Mouse (Mus musculus) mammary gland, adult 2 months (tissue): ENCODE results near the gene Cfap100. TPM values are rescaled to one million over a fixed set of nuclear protein-coding genes. Genes with fewer than 3 reads are reported as not detected.

ENCODE experiments used
- polyA plus RNA-seq: library from polyadenylated mRNA; depleted of rRNA; stranded (reverse); fragments of >200 nt; gene quantifications from 2 replicates; pipeline ENCODE4 v1.2.3, GENCODE M21; 2012; ENCODE audit warnings: low replicate concordance; rRNA removed

Gene Cfap100
- polyA plus RNA-seq = 0.11 and 2.4 TPM in 2 replicates

DNA sequence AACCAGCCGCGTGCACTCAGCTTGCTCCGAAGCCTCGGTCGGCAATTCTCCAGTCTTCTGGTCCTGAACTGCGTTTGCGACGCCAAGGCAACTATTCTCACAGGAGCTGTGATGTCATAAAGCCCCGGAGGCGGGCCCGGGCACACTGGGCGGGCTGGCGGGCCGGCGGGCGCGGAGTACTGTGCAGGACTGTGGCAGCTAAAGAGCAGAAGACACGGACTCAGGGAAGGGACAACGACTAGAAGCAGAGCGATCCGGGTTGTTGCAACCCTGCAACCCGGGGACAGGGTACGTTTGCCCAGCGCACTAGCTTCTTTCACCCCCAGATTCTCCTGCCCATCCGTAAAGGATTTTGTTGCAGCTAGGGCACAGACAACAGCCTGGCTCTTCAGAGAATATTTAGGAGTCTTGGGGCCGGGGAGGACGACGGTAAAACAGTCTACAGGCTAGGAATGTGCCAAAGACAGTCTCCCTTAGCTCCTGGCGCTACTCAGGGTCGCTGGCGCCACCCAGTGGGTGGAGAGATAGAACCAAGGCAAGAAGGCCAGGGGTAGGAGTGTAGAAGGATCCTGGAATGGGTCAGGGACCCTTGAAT lies at the start of gene Cfap100:
TSS of gene Cfap100 (minus strand) at position 418 of the 595 bp plus-strand sequence.

GRCm38 (mm10) chr6:90462181-90462706 lies 33.6 kb upstream of the Cfap100 start, which contains the start of gene Klf15:
Gene Klf15 (plus strand): TSS chr6:90462576.

GRCm38 (mm10) chr6:90368976-90369724 lies 59.4 kb downstream of the Cfap100 start, which contains the start of gene Zxdc:
Gene Zxdc (plus strand): TSS chr6:90369492.

Other genes starting within 250 kb of the Cfap100 start
- not detected in 2 replicates for gene V1ra8, start 226.0 kb downstream of the Cfap100 start, polyA plus RNA-seq
- gene Vmn1r53, start 204.4 kb downstream of the Cfap100 start, polyA plus RNA-seq = 0.42 TPM in 1 of 2 replicates, not detected in the other
- not detected in 2 replicates for gene Vmn1r54, start 182.5 kb downstream of the Cfap100 start, polyA plus RNA-seq
- not detected in 2 replicates for gene BC048671, start 127.6 kb downstream of the Cfap100 start, polyA plus RNA-seq
- gene Chst13, start 103.6 kb downstream of the Cfap100 start, polyA plus RNA-seq = 1.2 and 2.8 TPM in 2 replicates
- 1.1 TPM in 1 of 2 replicates, not detected in the other for gene Uroc1, start 95.5 kb downstream of the Cfap100 start, polyA plus RNA-seq
- gene Zxdc, start 59.3 kb downstream of the Cfap100 start, polyA plus RNA-seq = 16.9 and 52.5 TPM in 2 replicates
- 69.9 and 100 TPM in 2 replicates for gene Klf15, start 33.8 kb upstream of the Cfap100 start, polyA plus RNA-seq
- 56.9 and 58.4 TPM in 2 replicates for gene Aldh1l1, start 57.6 kb upstream of the Cfap100 start, polyA plus RNA-seq
- 9.5 and 37.1 TPM in 2 replicates for gene Slc41a3, start 175.9 kb upstream of the Cfap100 start, polyA plus RNA-seq